Mouse (Mus musculus) olfactory bulb, adult 2 months (tissue): Measurements from ENCODE around the gene Ccdc88c.

Experiments used
- CTCF ChIP-seq: fragments of 200-500 bp; IDR thresholded peaks from 2 replicates; pipeline ENCODE4 v1.5.1; 2012; ENCODE audit warnings: low read depth, mild to moderate bottlenecking, low read length, moderate library complexity; ENCODE audit not compliant: insufficient read depth
- POLR2A ChIP-seq: fragments of 200-500 bp; IDR thresholded peaks from 2 replicates; pipeline ENCODE4 v1.6.1; 2012; ENCODE audit warnings: mild to moderate bottlenecking, low read depth, low read length, moderate library complexity; ENCODE audit not compliant: insufficient read depth

- TF ChIP-seq CTCF (no peak), POLR2A (no peak)
Measured at GRCm38 (mm10) chr12:100956825-100957224, 72.0 kb downstream of the Ccdc88c start.
